Mouse (Mus musculus) kidney, adult 2 months (tissue): Measurements from ENCODE around the gene Hemk1. TPM values are rescaled to one million over a fixed set of nuclear protein-coding genes. Genes with fewer than 3 reads are reported as not detected.

ENCODE experiments used
- DNase-seq: peaks from one replicate; pipeline ENCODE4 v3.0.0; 2021
- H3K27ac ChIP-seq: fragments of 200-500 bp; 2 replicates; pipeline ENCODE4 v1.5.1; 2012; ENCODE audit warnings: low read depth, low read length, control low read depth, inconsistent platforms; ENCODE audit not compliant: insufficient read depth
- H3K27me3 ChIP-seq: fragments of 200-500 bp; replicated peaks from 2 replicates; pipeline ENCODE4 v1.6.1; 2012; ENCODE audit warnings: mild to moderate bottlenecking, moderate library complexity, low read length, inconsistent platforms; ENCODE audit not compliant: control insufficient read depth, insufficient read depth
- H3K36me3 ChIP-seq: fragments of 200-500 bp; 2 replicates; pipeline ENCODE4 v1.6.1; 2012; ENCODE audit warnings: mild to moderate bottlenecking, moderate library complexity, low read length, inconsistent platforms; ENCODE audit not compliant: control insufficient read depth, insufficient read depth
- H3K4me1 ChIP-seq: fragments of 200-500 bp; 2 replicates; pipeline ENCODE4 v1.6.1; 2011; ENCODE audit warnings: low read length; ENCODE audit not compliant: control insufficient read depth, insufficient read depth
- H3K4me3 ChIP-seq: fragments of 200-500 bp; 2 replicates; pipeline ENCODE4 v1.5.1; 2011; ENCODE audit warnings: mild to moderate bottlenecking, low read depth, low read length, control low read depth; ENCODE audit not compliant: insufficient read depth
- CTCF ChIP-seq: fragments of 200-500 bp; conservative IDR thresholded peaks from 2 replicates; pipeline ENCODE4 v1.5.1; 2011; ENCODE audit warnings: low read depth, mild to moderate bottlenecking, control low read depth, low read length, moderate library complexity, mixed read lengths; ENCODE audit not compliant: insufficient read depth, insufficient read length
- POLR2A ChIP-seq: fragments of 200-500 bp; IDR thresholded peaks from one replicate; pipeline ENCODE4 v1.6.1; 2011; ENCODE audit warnings: low read depth, low read length, control low read depth
- WGBS: fragments of 180-500 bp; shearing (Covaris S2); methylation state at CpG from one replicate; pipeline ENCODE4 v1.1.7; 2018; 5-methylcytosine and 5-hydroxymethylcytosine counted together
- polyA plus RNA-seq: library from polyadenylated mRNA; depleted of rRNA; stranded (reverse); fragments of >200 nt; gene quantifications from 2 replicates; pipeline ENCODE4 v1.2.3, GENCODE M21; 2012; rRNA removed

Hemk1 gene
- 35.0 and 42.1 TPM in 2 replicates for polyA plus RNA-seq

DNA sequence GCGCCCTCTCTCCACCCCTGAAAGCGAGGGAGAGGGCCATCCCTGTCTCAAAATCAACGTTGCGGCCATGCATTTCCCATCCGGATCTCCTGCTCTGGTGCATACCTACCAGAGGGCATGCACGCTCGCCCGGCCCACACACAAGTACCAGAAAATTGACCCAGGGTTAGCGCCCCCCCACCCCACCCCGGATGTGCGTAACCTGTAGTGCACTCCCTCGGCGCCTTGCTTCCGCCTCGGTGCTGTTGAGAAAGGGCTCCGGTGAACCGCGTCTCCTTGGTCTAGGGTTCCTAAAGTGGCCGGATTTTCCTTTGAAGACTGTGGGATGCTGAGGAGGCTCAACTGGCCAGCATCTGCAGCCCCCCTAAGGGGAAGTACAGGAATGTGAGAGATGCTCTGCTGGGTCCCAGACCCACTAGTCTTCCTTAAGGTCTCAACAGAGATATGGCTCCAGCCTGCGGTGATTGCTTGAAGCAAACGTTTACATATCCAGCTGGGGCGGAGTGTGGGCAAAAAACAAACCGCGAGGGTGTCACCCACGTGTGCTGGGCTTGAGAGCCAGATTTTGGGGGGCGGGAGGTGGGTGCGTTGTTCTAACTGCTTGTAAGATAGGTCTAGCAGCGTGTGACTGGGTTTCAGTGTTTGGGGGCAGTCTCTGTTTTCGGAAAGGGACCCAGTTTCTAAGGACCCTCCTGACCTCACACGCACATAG is at the start of gene Hemk1:
TSS of gene Hemk1 (minus strand) at position 179 of the 712 bp plus-strand sequence.
- no peak for TF ChIP-seq CTCF
- TF ChIP-seq POLR2A, result peak; percentile 64
- peaks cover 3% of the 10 kb centered on the region; the same call in 1 of the 2 replicates for H3K4me1 ChIP-seq
- peak; percentile 89 for DNase-seq
- H3K27ac ChIP-seq, result peak within 1 kb of the TSS; percentile 75
- 3% methylated on average over 30 of the region's 30 CpGs for WGBS
- H3K36me3 ChIP-seq, result no peaks in the 10 kb centered on the region
- no peaks in the 10 kb centered on the region for H3K27me3 ChIP-seq
- peak within 1 kb of the TSS; percentile 65 for H3K4me3 ChIP-seq

GRCm38 (mm10) chr9:107387708-107388107 is 49.6 kb upstream of the Hemk1 start:
- no peaks in the 10 kb centered on the region for H3K36me3 ChIP-seq
- H3K27me3 ChIP-seq, result no peaks in the 10 kb centered on the region; the same call in 1 of the 2 replicates
- no peak for DNase-seq
- WGBS, result 88% methylated on average over 3 of the region's 3 CpGs
- no peak for TF ChIP-seq POLR2A
- no peak for TF ChIP-seq CTCF
- no peak overlapping the region for H3K4me3 ChIP-seq
- no peaks in the 10 kb centered on the region for H3K4me1 ChIP-seq
- no peak overlapping the region for H3K27ac ChIP-seq

DNA sequence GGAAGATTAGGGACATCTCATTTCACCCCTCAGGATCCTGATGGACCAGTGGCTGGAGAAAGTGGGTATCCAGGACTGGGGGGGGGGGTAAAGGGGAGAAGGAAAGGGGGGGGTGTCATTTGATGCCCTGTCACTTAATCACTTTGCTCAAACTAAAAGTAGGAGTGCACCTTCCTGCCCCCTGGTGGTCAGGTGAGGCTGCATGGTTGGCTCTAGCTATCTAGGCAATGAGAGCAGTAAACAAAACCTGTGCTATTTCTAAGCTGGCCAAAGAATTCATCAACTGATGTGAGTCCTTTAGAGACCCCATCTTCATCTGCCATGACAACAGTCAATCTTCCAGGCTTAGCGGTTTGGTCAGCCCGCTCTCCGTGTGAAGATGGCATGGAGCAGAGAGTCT is 48.6 kb upstream of the Hemk1 start:
- H3K27me3 ChIP-seq, result no peaks in the 10 kb centered on the region; the same call in 1 of the 2 replicates
- 57% methylated on average over 3 of the region's 3 CpGs for WGBS

GRCm38 (mm10) chr9:107384396-107384795 is 46.2 kb upstream of the Hemk1 start:
- H3K27me3 ChIP-seq, result no peaks in the 10 kb centered on the region; the same call in 1 of the 2 replicates
- H3K36me3 ChIP-seq, result no peaks in the 10 kb centered on the region
- H3K4me3 ChIP-seq, result no peak overlapping the region
- H3K4me1 ChIP-seq, result no peaks in the 10 kb centered on the region
- no peak overlapping the region for H3K27ac ChIP-seq
- WGBS, result 21% methylated on average over 3 of the region's 3 CpGs
- no peak for DNase-seq
- TF ChIP-seq CTCF, result no peak
- TF ChIP-seq POLR2A, result no peak

More for the DNA sequence above, 48.6 kb upstream of the Hemk1 start:
- H3K36me3 ChIP-seq, result no peaks in the 10 kb centered on the region
- peak; percentile 57 for DNase-seq
- no peak for TF ChIP-seq POLR2A
- TF ChIP-seq CTCF, result peak; percentile 69
- no peaks in the 10 kb centered on the region for H3K4me1 ChIP-seq
- H3K4me3 ChIP-seq, result no peak overlapping the region
- no peak overlapping the region for H3K27ac ChIP-seq

DNA sequence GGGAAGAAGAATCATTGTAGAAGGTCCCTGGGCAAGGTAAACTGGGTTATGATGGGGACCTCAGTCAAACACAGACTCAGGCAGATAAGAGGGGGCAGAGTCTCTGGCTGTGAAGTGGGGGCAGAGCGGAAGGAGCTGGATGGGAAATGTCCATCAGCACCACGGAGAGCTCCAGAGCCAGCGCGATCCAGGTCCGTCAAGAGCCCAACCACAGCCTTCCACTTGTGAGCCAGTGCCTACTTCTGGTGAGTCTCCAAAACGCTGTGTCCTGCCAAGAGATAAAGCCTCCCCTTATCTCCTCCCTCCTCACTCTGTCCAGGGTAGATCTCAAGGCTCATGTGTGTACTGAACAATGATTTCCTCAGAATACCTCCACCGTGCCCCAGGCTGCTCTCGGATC is 43.6 kb upstream of the Hemk1 start:
- H3K4me3 ChIP-seq, result no peak overlapping the region
- no peaks in the 10 kb centered on the region for H3K27me3 ChIP-seq
- no peak overlapping the region for H3K27ac ChIP-seq
- 6% methylated on average over 8 of the region's 8 CpGs for WGBS
- DNase-seq, result peak; percentile 11
- no peaks in the 10 kb centered on the region for H3K36me3 ChIP-seq
- H3K4me1 ChIP-seq, result no peaks in the 10 kb centered on the region
- TF ChIP-seq CTCF, result no peak

GRCm38 (mm10) chr9:107377961-107378512 is 39.9 kb upstream of the Hemk1 start:
- no peaks in the 10 kb centered on the region for H3K27me3 ChIP-seq
- H3K4me3 ChIP-seq, result peak overlapping the region; percentile 7; the same call in 1 of the 2 replicates
- H3K36me3 ChIP-seq, result no peaks in the 10 kb centered on the region
- WGBS, result 1% methylated on average over 35 of the region's 35 CpGs
- no peaks in the 10 kb centered on the region for H3K4me1 ChIP-seq
- no peak overlapping the region for H3K27ac ChIP-seq
- TF ChIP-seq CTCF, result no peak
- no peak for DNase-seq

DNA sequence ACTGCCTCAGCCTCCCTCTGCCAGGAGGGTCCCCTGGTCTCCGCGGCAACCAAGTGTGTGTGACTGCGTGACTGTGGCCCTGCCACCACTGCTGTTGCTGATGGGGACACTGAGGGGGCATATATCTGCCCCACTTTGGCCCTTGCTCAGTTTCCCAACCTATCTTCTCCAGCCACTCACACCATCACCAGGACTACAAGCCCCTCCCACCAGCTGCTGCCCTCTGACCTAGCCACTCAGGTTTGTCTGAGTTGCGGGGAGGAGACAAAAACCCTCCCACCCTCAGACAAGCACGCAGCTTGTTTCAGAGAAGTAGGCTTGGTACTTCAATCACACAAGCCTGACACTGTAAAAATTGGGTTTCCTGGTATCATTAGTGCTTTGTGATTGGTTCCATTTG is 37.3 kb upstream of the Hemk1 start:
- Histone ChIP-seq H3K4me1 (no peaks in the 10 kb centered on the region), H3K27me3 (no peaks in the 10 kb centered on the region), H3K4me3 (no peak overlapping the region), H3K36me3 (no peaks in the 10 kb centered on the region), H3K27ac (no peak overlapping the region)
- TF ChIP-seq POLR2A, result no peak
- TF ChIP-seq CTCF, result no peak
- 34% methylated on average over 5 of the region's 5 CpGs for WGBS
- no peak for DNase-seq
